Mouse (Mus musculus) kidney, embryonic 16.5 days (tissue): ENCODE results near the gene Slc4a1ap. TPM values are rescaled to one million over a fixed set of nuclear protein-coding genes. Genes with fewer than 3 reads are reported as not detected.
A peak's percentile ranks its signal among the peaks of the same experiment; 100 is the strongest.

Experiments used
- ATAC-seq: fragments of 200-750 bp; cut with Nextera tagmentation; 2 replicates; pipeline ENCODE4 v1.8.0; 2017; ENCODE audit warnings: moderate TSS enrichment; ENCODE audit not compliant: low FRiP score, low TSS enrichment
- H3K27ac ChIP-seq: fragments of 300-500 bp; sonication (generic); 2 replicates; pipeline ENCODE4 v1.5.1; 2014; ENCODE audit warnings: low read length
- H3K27me3 ChIP-seq: fragments of 300-500 bp; sonication (generic); 2 replicates; pipeline ENCODE4 v1.6.1; 2014; ENCODE audit warnings: low read length, control low read depth, mixed read lengths; ENCODE audit not compliant: insufficient read depth
- H3K36me3 ChIP-seq: fragments of 300-500 bp; sonication (generic); 2 replicates; pipeline ENCODE4 v1.6.1; 2014; ENCODE audit warnings: low read length, control low read depth, mixed read lengths; ENCODE audit not compliant: insufficient read depth
- H3K4me1 ChIP-seq: fragments of 300-500 bp; sonication (generic); 2 replicates; pipeline ENCODE4 v1.6.1; 2014; ENCODE audit warnings: low read length, control low read depth, mixed read lengths; ENCODE audit not compliant: insufficient read depth
- H3K4me2 ChIP-seq: fragments of 300-500 bp; sonication (generic); replicated peaks from 2 replicates; pipeline ENCODE4 v1.6.1; 2014; ENCODE audit warnings: low read depth, low read length
- H3K4me3 ChIP-seq: fragments of 300-500 bp; sonication (generic); 2 replicates; pipeline ENCODE4 v1.5.1; 2014; ENCODE audit warnings: mild to moderate bottlenecking, low read length
- H3K9ac ChIP-seq: fragments of 300-500 bp; sonication (generic); replicated peaks from 2 replicates; pipeline ENCODE4 v1.6.1; 2014; ENCODE audit warnings: low read length
- H3K9me3 ChIP-seq: fragments of 300-500 bp; sonication (generic); 2 replicates; pipeline ENCODE4 v1.6.1; 2016; ENCODE audit warnings: low read length, control low read depth
- WGBS: fragments of 180-500 bp; shearing (Covaris S2); extraction: QIAGEN DNeasy Blood & Tissue Kit; methylation state at CpG from one replicate; pipeline ENCODE4 v1.1.7; 2014; 5-methylcytosine and 5-hydroxymethylcytosine counted together
- polyA plus RNA-seq: library from polyadenylated mRNA; unstranded; fragments of >200 nt; fragmentation: Nextera tagmentation; extraction: Ambion mirVana; gene quantifications from 2 replicates; pipeline ENCODE4 v1.2.1, GENCODE M21; 2015

The Slc4a1ap gene
- 31.7 and 36.7 TPM in 2 replicates for polyA plus RNA-seq

DNA sequence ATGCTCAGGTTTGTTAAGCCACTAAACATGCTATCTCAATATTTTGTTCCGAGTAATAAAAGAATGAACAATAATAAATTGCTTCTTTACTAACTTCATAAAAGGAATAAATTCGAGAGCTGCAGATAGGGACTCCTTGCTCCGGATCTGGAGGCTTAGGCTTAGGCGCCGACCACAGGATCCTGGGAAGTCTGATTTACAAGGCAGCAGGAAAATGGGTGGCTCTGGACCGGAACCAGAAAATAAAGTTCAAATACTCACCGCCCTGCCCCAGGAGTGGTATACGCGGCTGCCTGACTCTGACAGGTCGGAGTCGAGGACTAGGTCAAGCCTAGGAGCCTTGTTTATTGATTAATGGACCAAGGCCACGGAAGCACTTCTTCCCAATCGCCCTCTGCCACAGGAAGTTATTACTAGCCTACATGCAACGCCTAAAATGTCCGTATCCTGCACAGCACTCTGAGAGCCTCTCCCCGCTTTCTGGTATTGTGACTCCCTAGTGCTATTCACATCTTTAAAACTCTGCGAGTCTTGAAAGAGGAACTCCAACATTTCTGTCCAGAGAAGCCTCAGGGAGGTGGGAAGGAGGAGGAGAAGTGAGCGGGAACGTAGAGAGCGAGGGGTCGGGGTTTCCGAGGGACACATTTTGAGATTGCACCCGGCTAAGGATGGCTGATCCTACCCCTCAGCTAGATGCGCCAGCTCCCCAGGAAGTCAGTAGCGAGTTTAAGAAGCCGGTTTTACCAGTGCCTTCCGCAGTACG lies at the start of gene Slc4a1ap:
TSS of gene Slc4a1ap (plus strand) at position 642 of the 763 bp plus-strand sequence.
- Histone ChIP-seq H3K9me3 (no peaks in the 10 kb centered on the region), H3K36me3 (peaks cover 30% of the 10 kb centered on the region; the same call in 1 of the 2 replicates), H3K9ac (peak within 1 kb of the TSS; percentile 83), H3K27ac (peak within 1 kb of the TSS; percentile 88), H3K4me3 (peak within 1 kb of the TSS; percentile 68), H3K27me3 (no peaks in the 10 kb centered on the region), H3K4me2 (peak within 1 kb of the TSS; percentile 94), H3K4me1 (peaks cover 29% of the 10 kb centered on the region)
- under 1% methylated on average over 28 of the region's 28 CpGs for WGBS
- peak; percentile 79 for ATAC-seq

DNA sequence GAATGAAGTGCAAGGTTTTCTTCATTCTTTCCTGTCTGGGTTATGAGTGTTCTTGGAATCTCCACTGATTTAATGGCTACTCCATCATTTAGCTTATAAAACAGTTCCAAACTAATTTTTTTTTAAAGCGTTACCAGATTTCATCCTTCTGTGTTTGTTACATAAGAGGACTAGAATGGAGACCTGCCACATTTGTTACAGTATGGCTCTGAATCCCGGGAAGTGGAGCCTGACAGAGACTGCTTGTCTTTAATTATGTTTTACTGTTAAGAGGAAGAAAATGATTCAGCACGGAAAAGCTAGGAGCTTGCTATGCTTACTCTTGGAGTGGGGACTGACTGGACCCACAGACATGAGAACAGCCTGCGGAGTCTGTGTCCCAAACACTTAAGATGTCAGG lies 46.3 kb upstream of the Slc4a1ap start:
- Histone ChIP-seq H3K4me2 (no peak overlapping the region), H3K4me3 (no peak overlapping the region), H3K9ac (no peak overlapping the region), H3K27ac (no peak overlapping the region), H3K36me3 (peaks cover 57% of the 10 kb centered on the region), H3K27me3 (no peaks in the 10 kb centered on the region), H3K4me1 (no peaks in the 10 kb centered on the region), H3K9me3 (no peaks in the 10 kb centered on the region)
- 95% methylated on average over 4 of the region's 4 CpGs for WGBS
- ATAC-seq = no peak

DNA sequence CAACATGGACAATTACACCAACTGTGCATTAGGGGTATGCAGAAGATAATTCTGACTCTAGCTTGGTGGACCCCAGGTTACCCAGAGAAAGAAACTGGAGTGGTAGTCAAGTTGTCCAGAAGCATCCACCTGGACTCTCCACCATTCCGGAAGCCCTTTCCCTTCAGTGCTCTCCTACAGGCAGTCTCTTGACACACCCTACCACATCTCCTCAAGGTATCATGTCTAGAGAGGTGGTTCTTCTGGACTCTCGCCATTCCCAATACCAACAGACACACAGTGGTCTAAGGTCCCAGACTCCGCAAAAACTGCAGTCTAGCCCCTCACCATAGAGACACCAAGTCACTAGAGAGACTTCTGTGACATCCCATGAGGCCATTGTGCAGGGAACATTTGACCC lies 41.4 kb upstream of the Slc4a1ap start, which contains the start of gene 4930548H24Rik:
TSS of gene 4930548H24Rik (plus strand) at position 301 of the 400 bp plus-strand sequence.
- Histone ChIP-seq H3K9ac (no peak within 1 kb of the TSS), H3K27me3 (no peaks in the 10 kb centered on the region), H3K36me3 (peaks cover 22% of the 10 kb centered on the region), H3K4me3 (no peak within 1 kb of the TSS), H3K9me3 (no peaks in the 10 kb centered on the region), H3K27ac (no peak within 1 kb of the TSS), H3K4me2 (no peak within 1 kb of the TSS), H3K4me1 (no peaks in the 10 kb centered on the region)
- no peak for ATAC-seq
- 96% methylated on average over 3 of the region's 3 CpGs for WGBS

DNA sequence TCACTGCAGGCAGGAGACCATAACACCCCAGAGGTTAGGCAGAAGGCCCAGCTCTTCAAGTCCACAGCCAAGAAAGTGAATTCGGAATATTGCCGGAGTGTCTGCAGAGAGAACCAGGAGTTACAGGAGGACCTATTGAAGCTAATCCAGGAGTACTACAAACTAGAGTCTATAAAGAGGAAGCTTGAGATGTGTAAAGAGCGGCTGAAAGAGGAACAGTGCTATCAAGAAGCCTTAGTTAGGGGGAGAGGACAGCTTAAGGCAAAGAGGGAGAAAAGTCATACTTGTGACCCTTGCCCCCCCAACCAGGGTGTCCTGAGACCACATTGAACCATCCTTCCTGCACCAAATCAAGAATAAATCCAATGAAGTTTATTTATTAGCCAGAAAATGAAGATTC lies 38.9 kb upstream of the Slc4a1ap start:
- 94% methylated on average over 3 of the region's 3 CpGs for WGBS
- Histone ChIP-seq H3K36me3 (0 out of 2 replicates have a peak, but pooled peaks cover 4% of the 10 kb centered on the region), H3K27ac (no peak overlapping the region)

DNA sequence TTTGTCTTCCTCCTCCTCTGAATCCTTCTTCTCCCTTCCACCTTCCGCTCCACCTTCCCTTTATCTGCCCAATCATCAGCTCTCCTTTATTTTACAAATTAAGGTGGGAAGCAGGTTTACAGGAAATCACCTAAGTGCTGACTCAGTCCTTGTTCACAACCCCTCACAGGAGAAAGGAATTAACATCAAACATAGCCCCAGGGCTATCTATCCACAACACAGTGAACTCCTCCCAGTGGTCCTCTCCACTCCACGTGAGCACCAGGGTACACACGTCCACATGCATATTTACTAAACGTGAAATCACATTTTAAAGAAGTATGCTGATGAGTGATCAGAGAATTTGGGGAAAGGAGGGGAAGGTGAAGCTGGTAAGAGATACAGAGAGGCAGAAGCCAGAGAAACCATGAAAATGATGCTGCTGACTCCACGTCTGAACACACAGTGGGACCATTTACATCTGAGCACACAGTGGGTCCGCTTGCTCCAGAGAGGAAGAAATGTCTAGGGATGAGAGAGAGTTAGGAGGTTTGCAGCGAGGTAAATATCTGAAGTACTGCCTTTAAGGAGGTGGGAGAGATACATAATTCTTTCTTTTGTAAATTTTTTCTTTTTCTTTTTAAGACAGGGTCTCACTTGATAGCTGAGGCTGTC lies 37.6 kb upstream of the Slc4a1ap start:
- H3K4me2 ChIP-seq = no peak overlapping the region
- no peak overlapping the region for H3K4me3 ChIP-seq
- 0 out of 2 replicates have a peak, but pooled peaks cover 4% of the 10 kb centered on the region for H3K36me3 ChIP-seq
- no peak for ATAC-seq
- no peaks in the 10 kb centered on the region for H3K9me3 ChIP-seq
- H3K27ac ChIP-seq = no peak overlapping the region
- H3K27me3 ChIP-seq = no peaks in the 10 kb centered on the region
- no peak overlapping the region for H3K9ac ChIP-seq
- no peaks in the 10 kb centered on the region for H3K4me1 ChIP-seq
- WGBS = 63% methylated on average over 7 of the region's 7 CpGs

More for the DNA sequence above, 38.9 kb upstream of the Slc4a1ap start:
- H3K9ac ChIP-seq = no peak overlapping the region
- H3K4me2 ChIP-seq = no peak overlapping the region
- no peak for ATAC-seq
- no peak overlapping the region for H3K4me3 ChIP-seq
- no peaks in the 10 kb centered on the region for H3K27me3 ChIP-seq
- H3K4me1 ChIP-seq = no peaks in the 10 kb centered on the region
- H3K9me3 ChIP-seq = no peaks in the 10 kb centered on the region

DNA sequence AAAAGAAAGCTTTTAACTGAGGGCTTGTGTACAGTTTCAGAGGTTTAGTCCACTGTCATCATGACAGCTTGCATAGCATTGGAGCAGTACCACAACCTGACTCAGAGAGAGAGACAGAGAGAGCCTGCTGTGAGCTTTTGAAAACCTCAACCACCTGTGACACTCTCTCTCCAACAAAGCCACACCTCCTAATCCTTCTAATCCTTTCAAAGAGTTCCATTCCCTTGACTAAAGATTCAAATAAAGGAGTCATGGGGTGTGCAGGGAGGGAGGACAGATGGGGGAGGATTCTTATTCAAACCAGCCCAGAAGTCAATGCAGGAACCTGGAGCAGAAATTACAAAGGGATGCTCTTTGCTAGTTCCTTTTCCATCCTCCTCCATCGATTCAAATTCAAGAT lies 34.8 kb upstream of the Slc4a1ap start:
- Histone ChIP-seq H3K9ac (no peak overlapping the region), H3K36me3 (peaks cover 7% of the 10 kb centered on the region), H3K4me2 (no peak overlapping the region), H3K27ac (no peak overlapping the region), H3K27me3 (no peaks in the 10 kb centered on the region), H3K4me3 (no peak overlapping the region), H3K9me3 (no peaks in the 10 kb centered on the region), H3K4me1 (peaks cover 9% of the 10 kb centered on the region)
- no peak for ATAC-seq
- 71% methylated on average over 1 of the region's 1 CpGs for WGBS

DNA sequence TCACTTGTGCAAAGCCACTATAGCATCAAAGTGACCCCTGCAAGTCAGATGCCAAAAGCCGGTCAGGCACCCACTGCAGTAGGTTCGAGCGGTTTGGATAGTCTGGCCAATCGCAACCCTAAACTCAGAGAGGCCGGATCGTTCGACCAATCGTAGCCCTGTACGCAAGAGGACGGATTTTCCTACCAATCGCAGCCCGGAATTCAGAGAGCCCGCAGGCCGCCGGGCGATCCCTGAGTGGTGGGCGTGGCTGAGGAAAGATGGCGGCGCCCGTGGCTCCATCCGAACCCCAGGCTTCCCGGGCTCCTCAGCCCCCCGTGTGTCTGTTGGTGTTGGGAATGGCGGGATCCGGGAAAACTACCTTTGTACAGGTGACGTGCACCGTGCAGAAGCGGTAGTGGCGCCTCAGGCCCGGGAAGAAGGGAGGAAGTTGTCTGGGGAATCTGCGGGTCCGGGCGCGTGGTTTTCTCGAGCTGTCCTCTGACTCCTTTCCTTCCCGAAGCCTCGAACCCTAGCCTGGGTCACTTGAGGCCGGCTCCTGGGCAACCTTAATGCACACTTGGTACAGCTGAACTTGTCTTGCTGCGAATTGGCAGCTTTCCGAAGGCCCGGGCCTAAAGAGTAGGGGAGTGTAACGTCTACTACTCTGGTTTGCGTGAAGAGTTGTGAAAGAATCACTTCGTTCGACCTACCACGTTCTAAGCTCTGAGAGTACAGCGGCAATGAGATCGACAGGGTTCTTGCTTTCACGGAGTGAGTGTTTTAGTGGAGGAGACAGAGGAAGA lies 32.1 kb upstream of the Slc4a1ap start, which contains the start of gene Gpn1:
TSS of gene Gpn1 (plus strand) at position 229 of the 785 bp plus-strand sequence.
- H3K4me2 ChIP-seq = peak within 1 kb of the TSS; percentile 78
- ATAC-seq = peak; percentile 100
- under 1% methylated on average over 48 of the region's 49 CpGs for WGBS
- H3K9ac ChIP-seq = peak within 1 kb of the TSS; percentile 88
- peaks cover 9% of the 10 kb centered on the region for H3K4me1 ChIP-seq
- no peaks in the 10 kb centered on the region for H3K9me3 ChIP-seq
- peak within 1 kb of the TSS; percentile 97 for H3K4me3 ChIP-seq
- H3K36me3 ChIP-seq = peaks cover 29% of the 10 kb centered on the region
- 0 out of 2 replicates have a peak within 1 kb of the TSS, but pooled peaks have one; percentile 13 for H3K27ac ChIP-seq
- no peaks in the 10 kb centered on the region for H3K27me3 ChIP-seq

DNA sequence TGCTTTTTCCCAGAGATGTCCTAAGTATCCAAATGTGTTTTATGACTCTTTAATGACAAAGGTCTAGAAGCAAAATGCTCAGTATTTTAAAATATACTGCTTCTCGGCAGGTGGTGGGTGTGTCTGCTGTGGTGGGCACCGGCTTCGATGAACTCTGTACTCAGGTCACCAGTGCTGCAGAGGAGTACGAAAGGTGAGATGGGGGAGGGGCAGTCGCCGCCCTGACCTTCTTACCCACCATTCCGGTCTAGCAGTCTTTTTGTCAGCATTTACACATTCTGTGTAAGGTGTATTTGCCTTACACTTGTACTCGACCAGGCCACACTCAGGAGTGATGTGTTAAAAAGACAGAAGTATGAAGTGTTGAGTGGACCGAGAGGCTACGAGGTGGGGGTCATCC lies 22.0 kb upstream of the Slc4a1ap start:
- Histone ChIP-seq H3K36me3 (peaks cover 74% of the 10 kb centered on the region), H3K9me3 (no peaks in the 10 kb centered on the region), H3K9ac (no peak overlapping the region), H3K27ac (no peak overlapping the region), H3K4me1 (no peaks in the 10 kb centered on the region), H3K27me3 (no peaks in the 10 kb centered on the region), H3K4me3 (no peak overlapping the region), H3K4me2 (no peak overlapping the region)
- ATAC-seq = no peak
- WGBS = 85% methylated on average over 10 of the region's 10 CpGs

DNA sequence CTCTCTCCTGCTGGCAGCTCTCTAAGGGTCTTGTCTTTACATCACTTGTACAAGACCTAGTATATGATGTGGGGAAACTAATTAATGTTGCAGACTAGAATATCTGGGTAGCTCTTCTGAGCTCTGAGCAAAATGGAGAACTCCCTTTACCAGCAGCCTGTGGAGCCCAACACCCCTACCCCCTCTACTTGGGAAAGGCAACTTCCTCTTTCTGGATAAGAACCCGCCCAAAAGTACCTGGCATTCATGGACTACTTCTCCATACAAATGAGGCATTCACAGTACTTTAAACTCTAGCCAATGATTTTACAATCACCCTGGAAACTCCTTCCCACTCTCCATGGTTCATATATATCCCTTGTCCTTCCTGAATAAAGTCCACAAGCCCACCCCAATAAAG lies 14.3 kb upstream of the Slc4a1ap start:
- H3K27ac ChIP-seq = no peak overlapping the region
- H3K4me2 ChIP-seq = no peak overlapping the region
- ATAC-seq = no peak
- no peak overlapping the region for H3K9ac ChIP-seq
- peaks cover 75% of the 10 kb centered on the region for H3K36me3 ChIP-seq
- H3K4me1 ChIP-seq = no peaks in the 10 kb centered on the region
- 80% methylated on average over 1 of the region's 1 CpGs for WGBS
- no peaks in the 10 kb centered on the region for H3K27me3 ChIP-seq
- H3K9me3 ChIP-seq = no peaks in the 10 kb centered on the region
- no peak overlapping the region for H3K4me3 ChIP-seq
